Mouse (Mus musculus): ENCODE measurements around the gene Phyh. TPM values are rescaled to one million over a fixed set of nuclear protein-coding genes. Genes with fewer than 3 reads are reported as not detected.

Gene Phyh
- 68.2 TPM for polyA plus RNA-seq (2014; fragmentation: Illumina TruSeq; extraction: RNeasy Lipid Tissue Mini Kit (QIAGEN cat#74804); ENCODE audit: insufficient read depth, low read depth, low replicate concordance)

GRCm38 (mm10) chr2:4918860-4919739 lies at the start of gene Phyh:
TSS of gene Phyh (plus strand) at chr2:4919019.

GRCm38 (mm10) chr2:4881350-4882248 lies 37.2 kb upstream of the Phyh start, which contains the start of gene Sephs1:
TSS of gene Sephs1 (plus strand) at chr2:4881564.

GRCm38 (mm10) chr2:4975807-4976206 lies 57.0 kb downstream of the Phyh start, which contains the start of gene Ucma:
TSS of gene Ucma (plus strand) at chr2:4976122.

Other genes with a start within 250 kb of the Phyh start
- 12.4 TPM for gene Bend7, start 201.2 kb upstream of the Phyh start, polyA plus RNA-seq (2014; fragmentation: Illumina TruSeq; extraction: RNeasy Lipid Tissue Mini Kit (QIAGEN cat#74804); ENCODE audit: insufficient read depth, low read depth, low replicate concordance)
- gene Sephs1, start 37.5 kb upstream of the Phyh start, polyA plus RNA-seq (2014; fragmentation: Illumina TruSeq; extraction: RNeasy Lipid Tissue Mini Kit (QIAGEN cat#74804); ENCODE audit: insufficient read depth, low read depth, low replicate concordance) = 11.0 TPM
- not detected for gene Ucma, start 57.1 kb downstream of the Phyh start, polyA plus RNA-seq (2014; fragmentation: Illumina TruSeq; extraction: RNeasy Lipid Tissue Mini Kit (QIAGEN cat#74804); ENCODE audit: insufficient read depth, low read depth, low replicate concordance)
- gene Mcm10, start 93.8 kb downstream of the Phyh start, polyA plus RNA-seq (2014; fragmentation: Illumina TruSeq; extraction: RNeasy Lipid Tissue Mini Kit (QIAGEN cat#74804); ENCODE audit: insufficient read depth, low read depth, low replicate concordance) = 0.93 TPM
- gene Optn, start 145.0 kb downstream of the Phyh start, polyA plus RNA-seq (2014; fragmentation: Illumina TruSeq; extraction: RNeasy Lipid Tissue Mini Kit (QIAGEN cat#74804); ENCODE audit: insufficient read depth, low read depth, low replicate concordance) = 8.9 TPM
- 1.7 TPM for gene Ccdc3, start 218.8 kb downstream of the Phyh start, polyA plus RNA-seq (2014; fragmentation: Illumina TruSeq; extraction: RNeasy Lipid Tissue Mini Kit (QIAGEN cat#74804); ENCODE audit: insufficient read depth, low read depth, low replicate concordance)

Data from lung, adult 10 weeks (tissue).